Mouse (Mus musculus): ENCODE measurements around the gene Pkd1. TPM values are rescaled to one million over a fixed set of nuclear protein-coding genes. Genes with fewer than 3 reads are reported as not detected.

The Pkd1 gene
- total RNA-seq (2023; ENCODE audit: inconsistent age) = 71.1 to 75.5 TPM (median 72.5 TPM) in 4 replicates

DNA sequence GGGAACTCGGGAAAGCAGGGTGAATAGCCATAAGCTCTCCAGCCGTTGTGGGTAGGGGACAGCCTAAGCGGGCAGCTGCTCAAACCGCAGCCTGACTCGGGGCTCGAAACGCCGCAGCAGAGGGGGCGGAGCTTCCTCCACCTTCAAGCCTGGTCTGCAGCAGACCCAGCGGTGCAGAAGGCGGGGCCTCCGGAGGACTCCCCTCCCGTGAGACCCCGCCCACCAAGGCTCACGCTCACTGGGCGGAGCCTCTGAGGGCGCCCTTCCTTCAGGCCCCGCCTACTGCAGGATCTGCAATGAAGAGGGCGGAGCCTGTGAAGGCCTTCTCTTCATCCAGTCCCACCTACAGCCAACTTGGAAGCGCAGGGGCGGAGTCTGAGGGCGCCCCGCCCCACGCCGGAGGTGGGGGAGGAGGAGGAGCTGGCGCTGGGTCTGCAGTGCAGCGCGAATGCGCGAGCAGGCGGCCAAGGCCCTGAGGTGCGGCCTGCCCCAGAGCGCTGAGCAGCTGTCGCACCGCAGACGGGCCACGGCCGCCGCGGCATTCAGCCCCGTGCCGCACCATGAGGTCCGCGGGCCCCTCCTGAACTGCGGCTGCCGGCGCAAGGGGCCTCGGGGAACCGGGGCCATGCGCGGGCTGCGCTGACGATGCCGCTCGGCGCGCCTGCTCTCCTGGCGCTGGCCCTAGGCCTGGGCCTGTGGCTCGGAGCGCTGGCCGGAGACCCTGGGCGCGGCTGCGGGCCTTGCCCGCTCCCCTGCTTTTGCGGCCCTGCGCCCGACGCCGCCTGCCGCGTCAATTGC, at the start of gene Pkd1:
Gene Pkd1 (plus strand): TSS at position 217 of the 798 bp plus-strand sequence.

DNA sequence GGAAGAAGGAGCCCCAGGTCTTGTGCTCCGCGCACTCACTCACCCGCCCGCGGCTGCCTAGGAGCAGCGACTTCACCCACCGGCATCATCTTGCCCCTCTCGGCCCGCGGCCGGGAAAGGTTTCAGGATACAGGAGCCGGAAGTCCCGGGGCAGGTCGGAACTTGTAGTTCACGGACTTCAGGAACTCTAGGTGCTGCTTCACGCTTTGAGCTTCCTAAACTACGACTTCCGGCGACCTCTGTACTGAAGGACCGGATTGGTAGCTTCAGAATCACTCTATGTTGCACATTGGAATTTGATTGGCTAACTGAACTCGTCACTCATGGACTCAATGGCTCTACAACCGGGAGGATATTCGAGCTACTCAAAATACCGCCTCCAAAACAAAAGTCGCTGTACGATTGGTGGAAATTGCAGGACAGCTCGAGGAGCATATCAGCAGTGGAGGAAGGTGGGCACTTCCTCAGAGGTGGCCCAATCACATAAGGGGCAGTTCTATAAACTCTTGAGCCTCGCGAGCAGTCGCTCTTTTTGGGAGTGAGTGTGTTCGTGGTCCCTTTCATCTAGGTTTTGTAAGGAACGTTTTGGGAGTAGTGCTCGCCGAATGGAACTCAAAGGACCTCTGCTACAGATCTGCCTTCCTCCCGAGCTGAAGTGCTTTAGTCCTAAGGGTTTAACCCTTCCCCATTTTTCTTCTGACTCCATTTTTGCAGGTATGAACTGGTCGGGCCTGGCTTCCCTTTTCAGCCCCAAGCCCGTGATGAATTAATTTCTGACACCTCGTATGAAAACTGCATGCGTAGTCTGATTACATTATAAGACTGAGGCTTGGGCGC, 21.7 kb upstream of the Pkd1 start, which contains the start of gene Traf7:
Gene Traf7 (minus strand): TSS at position 216 of the 837 bp plus-strand sequence.

DNA sequence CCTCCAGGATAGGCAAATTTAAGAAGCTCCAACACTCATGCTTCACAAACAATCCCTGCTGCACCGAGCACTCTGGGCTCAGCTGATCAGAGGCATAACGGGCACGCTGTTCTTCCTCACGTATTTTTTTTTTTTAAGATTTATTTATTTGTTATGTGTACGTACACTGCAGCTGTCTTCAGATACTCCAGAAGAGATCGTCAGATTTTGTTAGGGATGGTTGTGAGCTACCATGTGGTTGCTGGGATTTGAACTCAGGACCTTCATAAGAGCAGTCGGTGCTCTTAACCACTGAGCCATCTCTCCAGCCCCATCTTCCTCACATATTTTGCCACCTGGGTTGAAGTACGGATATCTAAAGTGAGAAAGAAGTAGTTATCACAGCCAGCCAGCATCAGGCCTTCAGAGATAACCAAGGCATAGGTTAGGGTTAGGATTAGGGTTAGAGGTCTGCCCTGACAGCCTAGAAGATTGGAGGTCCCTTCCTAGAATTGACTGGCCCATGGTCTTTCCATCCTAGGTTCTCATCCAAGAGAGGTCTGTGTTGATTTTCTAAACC, 15.4 kb upstream of the Pkd1 start, which contains the start of gene Rab26:
Gene Rab26 (minus strand): TSS at position 51 of the 559 bp plus-strand sequence.

DNA sequence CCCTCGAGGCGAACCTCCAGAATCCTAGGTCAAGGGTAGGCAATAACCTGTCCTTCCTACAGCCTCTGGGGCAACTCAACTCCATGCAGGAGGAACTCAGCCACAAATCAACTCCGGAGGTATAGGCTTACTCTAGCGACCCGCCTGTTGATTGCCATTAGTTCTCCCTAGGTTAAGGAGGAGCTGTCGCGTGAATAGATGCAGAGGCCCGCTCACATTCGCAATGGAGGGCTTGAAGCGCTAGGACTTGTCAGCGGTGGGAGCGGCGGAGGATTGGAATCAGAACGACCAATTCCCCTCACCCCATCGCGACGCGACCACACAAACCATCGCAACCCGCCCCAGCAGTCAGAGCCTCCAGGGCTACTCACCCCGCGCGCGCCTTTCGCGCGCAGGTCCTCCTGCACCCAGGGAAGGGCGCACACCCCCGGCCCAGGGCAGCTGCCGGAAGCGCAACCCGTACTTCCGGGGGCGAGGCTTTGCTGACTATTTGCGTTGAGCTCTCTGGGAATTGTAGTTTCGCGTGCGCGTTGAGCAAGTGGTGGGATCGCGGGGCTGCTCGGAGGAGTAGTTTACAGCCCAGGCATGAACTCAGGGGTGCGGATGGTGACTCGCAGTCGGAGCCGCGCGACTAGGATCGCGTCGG, 82.7 kb downstream of the Pkd1 start, which contains the start of the genes Tsc2 and Nthl1:
Gene Tsc2 (minus strand): TSS at position 464 of the 646 bp plus-strand sequence.
Gene Nthl1 (plus strand): TSS at position 514 of the 646 bp plus-strand sequence.

Other genes with a start within 250 kb of the Pkd1 start
- gene Abca17, start 198.8 kb upstream of the Pkd1 start, total RNA-seq (2023; ENCODE audit: inconsistent age) = 0.09 to 0.30 TPM (median 0.14 TPM) in 4 replicates
- 50.7 to 55.1 TPM (median 52.7 TPM) in 4 replicates for gene Abca3, start 197.9 kb upstream of the Pkd1 start, total RNA-seq (2023; ENCODE audit: inconsistent age)
- gene Rnps1, start 135.3 kb upstream of the Pkd1 start, total RNA-seq (2023; ENCODE audit: inconsistent age) = 154 to 168 TPM (median 161 TPM) in 4 replicates
- gene Eci1, start 123.2 kb upstream of the Pkd1 start, total RNA-seq (2023; ENCODE audit: inconsistent age) = 22.7 to 27.4 TPM (median 27.0 TPM) in 4 replicates
- gene Dnase1l2, start 106.7 kb upstream of the Pkd1 start, total RNA-seq (2023; ENCODE audit: inconsistent age) = 3.5 to 8.3 TPM (median 5.4 TPM) in 4 replicates
- gene E4f1, start 79.5 kb upstream of the Pkd1 start, total RNA-seq (2023; ENCODE audit: inconsistent age) = 58.4 to 75.5 TPM (median 64.9 TPM) in 4 replicates
- 17.0 to 19.8 TPM (median 18.8 TPM) in 4 replicates for gene Pgp, start 79.4 kb upstream of the Pkd1 start, total RNA-seq (2023; ENCODE audit: inconsistent age)
- gene Bricd5, start 76.0 kb upstream of the Pkd1 start, total RNA-seq (2023; ENCODE audit: inconsistent age) = 0.71 to 1.2 TPM (median 0.95 TPM) in 4 replicates
- 18.2 to 22.4 TPM (median 20.5 TPM) in 4 replicates for gene Mlst8, start 70.8 kb upstream of the Pkd1 start, total RNA-seq (2023; ENCODE audit: inconsistent age)
- not detected in 4 replicates for gene Caskin1, start 61.2 kb upstream of the Pkd1 start, total RNA-seq (2023; ENCODE audit: inconsistent age)
- gene Traf7, start 21.9 kb upstream of the Pkd1 start, total RNA-seq (2023; ENCODE audit: inconsistent age) = 201 to 215 TPM (median 211 TPM) in 4 replicates
- 1.0 to 1.9 TPM (median 1.2 TPM) in 4 replicates for gene Rab26, start 15.6 kb upstream of the Pkd1 start, total RNA-seq (2023; ENCODE audit: inconsistent age)
- 84.9 to 110 TPM (median 98.3 TPM) in 4 replicates for gene Tsc2, start 82.8 kb downstream of the Pkd1 start, total RNA-seq (2023; ENCODE audit: inconsistent age)
- 2.8 to 11.3 TPM (median 4.9 TPM) in 4 replicates for gene Nthl1, start 82.8 kb downstream of the Pkd1 start, total RNA-seq (2023; ENCODE audit: inconsistent age)
- 0.48 to 0.51 TPM in 2 of 4 replicates, not detected in the others for gene Slc9a3r2, start 100.5 kb downstream of the Pkd1 start, total RNA-seq (2023; ENCODE audit: inconsistent age)
- not detected in 4 replicates for gene Npw, start 108.6 kb downstream of the Pkd1 start, total RNA-seq (2023; ENCODE audit: inconsistent age)
- gene Zfp598, start 119.9 kb downstream of the Pkd1 start, total RNA-seq (2023; ENCODE audit: inconsistent age) = 52.7 to 59.6 TPM (median 57.9 TPM) in 4 replicates
- gene Syngr3, start 140.1 kb downstream of the Pkd1 start, total RNA-seq (2023; ENCODE audit: inconsistent age) = not detected in 4 replicates
- 16.9 to 18.7 TPM (median 18.1 TPM) in 4 replicates for gene Gfer, start 146.3 kb downstream of the Pkd1 start, total RNA-seq (2023; ENCODE audit: inconsistent age)
- 7.7 to 11.6 TPM (median 8.4 TPM) in 4 replicates for gene Noxo1, start 146.4 kb downstream of the Pkd1 start, total RNA-seq (2023; ENCODE audit: inconsistent age)
- 31.4 to 36.1 TPM (median 33.4 TPM) in 4 replicates for gene Tbl3, start 157.8 kb downstream of the Pkd1 start, total RNA-seq (2023; ENCODE audit: inconsistent age)
- 0.78 TPM in 1 of 4 replicates, not detected in the others for gene Rnf151, start 168.2 kb downstream of the Pkd1 start, total RNA-seq (2023; ENCODE audit: inconsistent age)
- 1,210 to 1,288 TPM (median 1,234 TPM) in 4 replicates for gene Rps2, start 168.3 kb downstream of the Pkd1 start, total RNA-seq (2023; ENCODE audit: inconsistent age)
- gene Ndufb10, start 174.6 kb downstream of the Pkd1 start, total RNA-seq (2023; ENCODE audit: inconsistent age) = 71.7 to 80.7 TPM (median 73.5 TPM) in 4 replicates
- not detected in 4 replicates for gene Rpl3l, start 178.0 kb downstream of the Pkd1 start, total RNA-seq (2023; ENCODE audit: inconsistent age)
- 29.6 to 37.8 TPM (median 32.9 TPM) in 4 replicates for gene Msrb1, start 186.8 kb downstream of the Pkd1 start, total RNA-seq (2023; ENCODE audit: inconsistent age)
- gene Hs3st6, start 203.2 kb downstream of the Pkd1 start, total RNA-seq (2023; ENCODE audit: inconsistent age) = not detected in 4 replicates

All from B cell, adult (primary cell).